Mouse (Mus musculus) cerebellum, postnatal 14 days (tissue): Measurements from ENCODE around the gene Scn3b.

Source experiments
- DNase-seq, 2 experiments: peaks; one replicate each; pipeline ENCODE4 v3.0.0; 2021; ENCODE audit warnings: mixed read lengths in 2 of 2

Scn3b gene

GRCm38 (mm10) chr9:40269103-40269861 lies at the start of gene Scn3b:
Scn3b (plus strand) TSS chr9:40269217.
- DNase-seq, result peak; percentile 82 to 85

GRCm38 (mm10) chr9:40224289-40224688 lies 44.7 kb upstream of the Scn3b start:
- DNase-seq, result peak in 1 of 2 experiments; percentile 23

GRCm38 (mm10) chr9:40227874-40228789 lies 40.9 kb upstream of the Scn3b start:
- DNase-seq, result peak; percentile 75 to 79

GRCm38 (mm10) chr9:40228804-40229331 lies 40.1 kb upstream of the Scn3b start:
- no peak for DNase-seq

GRCm38 (mm10) chr9:40229479-40229878 lies 39.5 kb upstream of the Scn3b start:
- DNase-seq, result no peak

GRCm38 (mm10) chr9:40231019-40231418 lies 38.0 kb upstream of the Scn3b start:
- DNase-seq, result no peak

GRCm38 (mm10) chr9:40234233-40235072 lies 34.6 kb upstream of the Scn3b start:
- no peak for DNase-seq

GRCm38 (mm10) chr9:40235220-40235619 lies 33.8 kb upstream of the Scn3b start:
- DNase-seq, result no peak

GRCm38 (mm10) chr9:40239749-40240148 lies 29.3 kb upstream of the Scn3b start:
- no peak for DNase-seq

- DNase-seq, result no peak
These were observed 28.7 kb upstream of the Scn3b start for GRCm38 (mm10) chr9:40240311-40240710.

- peak; percentile 59 to 62 for DNase-seq
These were observed 27.7 kb upstream of the Scn3b start for GRCm38 (mm10) chr9:40241223-40241801.

GRCm38 (mm10) chr9:40241951-40242888 lies 26.8 kb upstream of the Scn3b start:
- DNase-seq, result peak; percentile 25 to 38

GRCm38 (mm10) chr9:40245466-40245865 lies 23.6 kb upstream of the Scn3b start:
- no peak for DNase-seq

- peak; percentile 69 to 70 for DNase-seq
These were observed 22.9 kb upstream of the Scn3b start for GRCm38 (mm10) chr9:40245974-40246665.

GRCm38 (mm10) chr9:40246702-40247101 lies 22.3 kb upstream of the Scn3b start:
- DNase-seq, result no peak

GRCm38 (mm10) chr9:40249106-40249505 lies 19.9 kb upstream of the Scn3b start:
- DNase-seq, result no peak

GRCm38 (mm10) chr9:40252459-40252858 lies 16.6 kb upstream of the Scn3b start:
- DNase-seq, result no peak

- DNase-seq, result no peak
These were observed 5.1 kb upstream of the Scn3b start for GRCm38 (mm10) chr9:40263874-40264273.

GRCm38 (mm10) chr9:40268040-40268747 lies 823 bp upstream of the Scn3b start:
- peak; percentile 47 to 56 for DNase-seq

- no peak for DNase-seq
These were observed 292 bp upstream of the Scn3b start for GRCm38 (mm10) chr9:40268748-40269102.
